Mouse (Mus musculus) skeletal muscle tissue, adult 2 months (tissue): ENCODE measurements at regions not wholly inside any gene's neighbourhood (a gene's known extent, or its start where the extent isn't known, plus 50 kb on each side); places are given as distances from the start of the nearest gene placed in this dataset.

Experiments used
- DNase-seq: peaks from one replicate; pipeline ENCODE4 v3.0.0-alpha.2; 2012; ENCODE audit warnings: low read depth, low spot score

DNA sequence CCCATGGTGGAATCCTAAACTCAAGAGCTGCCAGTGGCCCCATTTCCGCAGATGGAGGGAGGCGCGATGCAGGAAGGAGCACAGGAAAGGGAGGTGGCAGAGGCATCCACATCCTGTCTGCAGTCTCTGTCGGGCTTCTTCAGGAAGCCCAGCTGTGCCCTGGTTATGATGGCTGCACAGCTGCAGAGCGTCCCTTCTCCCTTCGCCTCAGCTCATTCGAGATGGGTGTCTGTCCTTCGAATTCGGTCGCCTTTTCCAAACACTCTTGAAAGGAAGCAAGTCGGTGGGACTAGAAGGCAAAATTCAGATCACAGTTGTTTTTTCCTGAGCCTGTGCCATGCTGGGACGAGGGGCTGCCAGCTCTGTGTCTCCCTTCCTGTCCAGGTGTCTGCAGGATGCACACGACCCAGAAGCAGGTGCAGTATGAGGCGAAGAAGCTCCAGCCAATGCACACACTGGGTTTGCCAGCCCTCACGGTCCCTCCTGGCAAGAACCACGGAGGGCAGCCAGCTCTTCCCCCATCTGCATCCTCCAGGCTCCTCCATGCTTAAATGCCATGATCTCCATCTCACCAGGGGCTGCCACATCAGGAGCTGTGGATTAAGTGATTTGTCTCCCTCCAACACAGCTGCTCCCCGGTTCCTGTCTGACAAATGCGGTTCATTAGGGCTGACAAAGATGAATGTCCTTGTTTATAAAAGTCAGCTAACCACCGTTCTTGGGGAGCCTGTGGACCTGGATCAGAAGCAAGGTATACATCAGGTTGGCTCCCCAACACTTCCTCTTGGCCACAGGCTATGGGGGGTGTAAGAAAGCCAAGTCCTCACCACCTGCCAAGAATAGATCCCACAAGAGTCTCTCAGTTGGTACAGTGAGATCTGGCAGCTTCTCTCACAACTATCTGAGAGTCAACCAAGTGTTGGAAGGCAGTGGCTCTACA lies 79.3 kb upstream of the Wscd1 start:
- no peak for DNase-seq

DNA sequence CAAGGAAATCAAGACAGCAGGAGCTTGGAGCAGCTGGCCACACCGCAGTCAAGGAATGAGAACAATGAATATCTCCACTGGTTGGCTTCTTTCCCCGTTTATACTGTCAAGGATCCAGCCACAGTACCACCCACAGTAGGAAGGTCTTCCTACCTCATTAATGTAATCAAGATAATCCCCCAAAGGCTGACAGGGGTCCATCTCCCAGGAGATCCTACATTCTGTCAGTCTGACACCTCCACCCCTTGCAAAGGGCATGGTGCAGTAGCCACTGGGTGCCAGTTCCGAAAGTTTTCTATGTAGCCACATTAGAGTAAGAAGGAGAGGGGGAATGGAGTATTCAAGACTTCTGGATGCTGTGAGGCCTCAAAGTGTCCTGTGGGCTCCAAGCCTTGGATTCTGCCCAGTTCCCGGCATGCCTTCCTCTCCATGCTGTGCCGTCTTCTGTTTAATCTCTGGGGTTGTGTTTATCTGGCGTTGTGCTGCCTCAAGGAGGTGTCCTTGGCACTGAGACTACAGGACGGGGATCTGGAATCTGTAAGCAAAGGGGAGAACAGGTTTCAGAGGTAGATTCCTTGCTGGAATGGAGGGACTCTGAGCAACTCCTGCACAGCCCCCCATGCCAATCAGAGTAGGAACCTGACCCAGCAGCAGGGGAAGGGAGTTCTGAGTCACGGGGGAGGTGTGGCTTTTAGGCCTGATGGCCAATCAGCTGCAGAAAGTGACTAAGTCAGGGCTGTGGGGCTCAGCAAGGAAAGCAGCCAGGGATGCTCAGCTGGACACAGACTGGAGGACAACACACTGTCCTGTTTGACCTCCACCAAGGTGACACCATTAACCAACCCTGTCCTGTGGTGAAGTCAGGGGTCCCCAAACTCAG lies 77.3 kb upstream of the Wscd1 start:
- no peak for DNase-seq

DNA sequence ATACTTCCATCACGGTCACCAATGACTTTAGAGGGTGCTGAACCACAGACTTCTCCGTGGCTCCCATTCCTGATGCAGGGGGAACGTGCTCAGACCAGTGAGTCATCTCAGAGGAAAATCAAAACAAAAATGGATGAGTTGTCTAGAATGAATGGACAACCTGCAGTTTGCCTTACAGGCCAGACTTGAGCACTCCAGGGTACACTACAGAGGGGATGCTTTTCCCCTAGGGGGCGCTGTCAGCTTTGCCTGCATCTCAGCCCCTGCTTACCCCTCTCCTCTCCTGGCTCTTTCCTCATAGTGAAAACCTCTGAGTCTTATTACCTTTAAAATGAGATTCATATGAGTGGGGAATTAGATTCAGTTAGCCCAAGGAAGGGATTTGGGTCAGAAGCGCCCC lies 75.4 kb upstream of the Wscd1 start:
- DNase-seq = no peak

DNA sequence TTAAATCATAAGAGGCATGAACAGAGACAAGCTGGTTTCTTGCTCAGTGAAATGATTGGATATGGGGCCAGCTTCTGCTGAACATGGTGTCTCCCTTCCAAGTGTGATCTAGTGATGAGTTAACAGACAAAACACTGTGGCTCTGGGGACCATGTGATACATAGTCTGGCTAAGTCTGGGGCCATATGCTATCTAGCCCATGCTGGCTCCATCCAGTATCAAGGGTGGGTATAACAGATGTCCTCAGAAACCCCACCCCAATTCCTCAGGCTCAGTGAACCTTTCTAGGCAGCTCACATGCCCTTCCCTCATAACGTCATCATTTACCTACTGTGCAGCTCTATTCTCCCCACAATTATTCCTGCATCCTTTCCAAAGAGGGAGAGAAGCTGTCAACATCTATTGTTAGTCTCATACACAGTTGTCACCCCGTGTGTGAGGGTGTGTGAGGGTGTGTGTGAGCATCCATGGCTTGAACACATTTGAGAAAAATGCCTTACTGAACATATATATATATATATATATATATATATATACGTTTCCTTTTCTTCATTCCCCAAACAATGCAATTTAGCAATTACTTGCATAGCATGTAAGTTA lies 73.9 kb upstream of the Wscd1 start:
- no peak for DNase-seq

DNA sequence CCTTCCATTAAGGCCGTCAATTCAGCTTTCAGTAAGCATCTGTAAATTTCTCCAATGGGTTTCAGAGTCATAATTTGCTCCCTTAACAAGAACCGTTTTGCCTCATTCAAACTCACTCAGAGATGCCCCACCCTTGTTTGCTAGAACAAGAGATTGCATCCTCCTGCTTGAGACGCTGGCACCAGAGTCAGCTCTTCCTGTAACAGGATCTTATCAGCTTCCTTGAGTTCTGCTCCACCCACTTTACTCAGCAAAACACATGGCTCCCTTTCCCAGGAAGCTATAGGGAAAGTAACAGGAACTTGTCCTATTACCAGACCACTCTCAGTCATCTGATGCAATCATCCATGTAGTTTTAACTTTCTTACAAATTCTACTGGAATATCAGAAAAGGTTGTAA lies 52.7 kb upstream of the Wscd1 start:
- DNase-seq = no peak

DNA sequence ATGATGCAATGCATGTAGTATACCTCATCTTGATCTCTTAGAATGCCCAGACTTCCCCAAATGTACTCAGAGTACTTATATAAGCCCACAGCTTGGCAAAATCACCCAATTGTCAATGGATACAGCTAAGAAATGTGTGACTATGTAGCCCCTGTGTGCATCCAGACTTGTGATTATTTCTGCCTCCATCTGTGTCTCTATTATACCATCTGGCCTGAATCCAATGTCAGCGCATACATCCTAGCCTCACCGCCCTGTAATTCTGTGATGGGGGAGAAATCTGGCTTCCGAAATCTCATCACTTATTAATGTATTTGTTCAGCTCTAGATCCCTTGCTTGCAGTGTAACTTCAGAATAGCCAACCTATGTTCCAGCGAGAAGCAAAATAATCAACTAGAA lies 50.9 kb upstream of the Wscd1 start:
- no peak for DNase-seq
